Mouse (Mus musculus) liver, postnatal 0 days (tissue): ENCODE results near the gene Tmem116.

Source experiments
- CTCF ChIP-seq: sonication (generic); IDR thresholded peaks from 2 replicates; pipeline ENCODE4 v1.5.1; 2016; ENCODE audit warnings: antibody characterized with exemption, low read depth
- EP300 ChIP-seq: IDR thresholded peaks from 2 replicates; pipeline ENCODE4 v1.6.1; 2016; ENCODE audit warnings: antibody characterized with exemption, low read depth, mild to moderate bottlenecking

DNA sequence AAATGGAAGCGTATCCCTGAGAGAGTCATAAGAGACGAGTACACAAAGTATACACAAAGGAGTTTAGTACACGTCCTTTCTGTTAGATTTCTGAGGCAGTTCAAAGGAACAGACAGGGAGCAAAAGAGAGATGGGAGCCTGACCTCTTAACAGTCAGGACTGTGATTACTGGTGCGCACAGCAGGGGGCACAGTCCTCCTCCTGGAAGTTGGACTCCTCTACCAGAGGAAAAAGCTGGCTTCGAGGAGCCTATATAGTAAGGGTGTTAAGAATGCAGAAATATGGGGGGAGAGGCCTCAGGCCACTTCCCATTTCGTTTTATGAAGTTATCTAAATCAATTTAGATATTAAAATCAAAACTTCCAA lies 94.8 kb downstream of the Tmem116 start:
- TF ChIP-seq CTCF (peak; percentile 76), EP300 (no peak)
